Mouse (Mus musculus) liver, postnatal 0 days (tissue): ENCODE data around the gene Rps6ka2.

ENCODE experiments used
- CTCF ChIP-seq: sonication (generic); IDR thresholded peaks from 2 replicates; pipeline ENCODE4 v1.5.1; 2016; ENCODE audit warnings: antibody characterized with exemption, low read depth
- EP300 ChIP-seq: IDR thresholded peaks from 2 replicates; pipeline ENCODE4 v1.6.1; 2016; ENCODE audit warnings: antibody characterized with exemption, low read depth, mild to moderate bottlenecking

- TF ChIP-seq CTCF (no peak), EP300 (no peak)
These were observed 17.3 kb upstream of the Rps6ka2 start for GRCm38 (mm10) chr17:7152662-7153061.
